Mouse (Mus musculus) embryo, embryonic 10.5 days (tissue): ENCODE measurements around the gene Phtf2.
A peak's percentile ranks its signal among the peaks of the same experiment; 100 is the strongest.
"Not testable (repeated sequence)": the region's sequence is repeated elsewhere in the genome, so short reads cannot be mapped to it uniquely, and the experiment has no call there.

Experiments used
- DNase-seq: peaks from one replicate; pipeline ENCODE4 v3.0.0-alpha.2; 2015; ENCODE audit warnings: low spot score

Phtf2 gene

DNA sequence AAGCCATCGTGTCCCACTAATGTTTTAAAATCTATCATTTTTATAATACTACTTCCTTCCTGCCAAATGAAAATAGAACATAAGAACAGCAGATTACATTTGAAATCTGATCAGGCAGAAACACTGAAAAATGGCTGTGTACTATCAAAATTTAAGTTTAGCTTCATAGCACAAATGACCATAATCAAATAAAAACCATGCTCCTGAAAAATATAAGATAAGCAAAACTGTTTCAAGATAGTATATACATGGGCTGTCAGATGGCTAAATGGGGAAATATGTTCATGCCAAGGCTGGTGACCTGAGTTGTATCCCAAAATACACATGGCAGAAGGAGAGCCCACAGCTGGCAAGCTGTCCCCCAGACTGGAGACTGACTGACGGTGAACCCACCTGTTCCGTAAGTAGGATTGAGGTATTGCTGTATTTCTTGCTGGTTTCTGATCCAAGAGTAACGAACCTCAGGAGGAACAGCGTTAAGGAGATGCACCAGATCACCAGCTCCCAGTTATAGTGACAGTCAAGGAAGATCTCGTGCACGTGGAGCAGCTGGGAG is 116.5 kb downstream of the Phtf2 start:
- DNase-seq, result no peak

DNA sequence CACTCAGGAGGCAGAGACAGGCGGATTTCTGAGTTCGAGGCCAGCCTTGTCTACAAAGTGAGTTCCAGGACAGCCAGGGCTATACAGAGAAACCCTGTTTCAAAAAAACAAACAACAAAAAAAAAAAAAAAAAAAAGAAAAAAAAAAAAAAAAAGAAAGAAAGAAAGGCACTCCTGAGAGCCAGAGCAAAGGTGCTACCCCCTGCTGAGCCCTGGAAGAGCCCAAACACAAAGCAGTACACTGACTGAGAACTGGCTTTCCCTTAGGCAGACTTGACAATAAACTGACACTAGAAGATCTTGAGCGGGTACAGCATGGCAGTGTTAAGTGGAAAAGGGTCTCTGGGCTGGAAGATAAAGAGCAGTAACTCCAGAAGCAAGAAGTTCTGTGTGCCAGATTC is 119.5 kb downstream of the Phtf2 start:
- DNase-seq, result not testable (repeated sequence)

DNA sequence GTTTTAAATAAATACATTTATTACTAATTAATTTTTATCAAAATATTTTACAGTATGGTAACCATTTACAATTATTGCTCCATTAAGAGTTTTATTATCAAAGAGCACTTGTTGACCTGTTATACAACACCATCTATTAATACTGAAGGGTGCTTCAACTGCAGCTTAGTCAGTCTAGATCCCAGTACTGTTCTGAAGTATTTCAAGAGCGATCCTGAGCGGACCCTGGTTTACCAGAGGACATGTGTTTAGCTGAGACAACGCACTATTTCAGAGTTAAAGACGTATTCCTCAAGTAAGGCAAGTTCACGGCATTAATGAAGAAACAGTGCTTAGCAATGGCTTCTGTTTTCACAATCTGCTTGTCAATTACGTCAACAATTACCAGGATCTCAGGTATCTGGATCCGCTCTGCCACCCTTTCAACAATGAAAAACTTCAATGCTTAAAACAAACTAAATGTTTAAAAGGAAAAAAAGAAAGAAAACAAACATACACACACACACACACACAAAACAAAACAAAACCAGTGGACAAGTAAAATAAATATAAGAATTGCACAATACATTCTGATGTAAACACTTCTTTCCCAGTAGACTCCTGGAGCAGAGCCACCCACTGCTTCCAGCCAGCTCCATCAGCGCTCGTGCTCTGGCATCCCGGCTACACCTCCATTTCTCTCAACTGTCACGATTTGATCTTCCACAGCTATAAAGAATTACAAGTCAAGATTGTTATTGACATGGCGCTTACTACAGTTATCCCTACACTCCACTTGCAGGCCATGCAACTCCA is 121.4 kb downstream of the Phtf2 start:
- no peak for DNase-seq

DNA sequence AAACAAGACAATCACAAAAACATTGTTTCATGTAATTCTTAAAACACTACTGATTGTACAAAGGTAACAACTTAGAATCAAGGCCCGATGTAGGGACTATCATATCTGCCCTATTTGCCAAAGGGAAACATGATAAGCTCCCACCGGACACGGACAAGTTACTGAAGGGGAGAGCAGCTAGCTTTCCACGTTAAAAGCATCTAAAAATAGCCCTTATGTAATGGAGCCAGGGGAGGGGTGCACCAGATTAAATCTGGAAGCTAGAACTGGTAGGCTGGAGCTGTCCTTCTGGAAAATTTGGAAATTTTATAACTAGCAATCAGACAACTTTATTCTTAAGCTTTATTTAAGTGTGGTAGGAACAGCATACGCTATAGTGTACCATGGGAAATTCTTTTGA is 122.2 kb downstream of the Phtf2 start:
- DNase-seq, result no peak

DNA sequence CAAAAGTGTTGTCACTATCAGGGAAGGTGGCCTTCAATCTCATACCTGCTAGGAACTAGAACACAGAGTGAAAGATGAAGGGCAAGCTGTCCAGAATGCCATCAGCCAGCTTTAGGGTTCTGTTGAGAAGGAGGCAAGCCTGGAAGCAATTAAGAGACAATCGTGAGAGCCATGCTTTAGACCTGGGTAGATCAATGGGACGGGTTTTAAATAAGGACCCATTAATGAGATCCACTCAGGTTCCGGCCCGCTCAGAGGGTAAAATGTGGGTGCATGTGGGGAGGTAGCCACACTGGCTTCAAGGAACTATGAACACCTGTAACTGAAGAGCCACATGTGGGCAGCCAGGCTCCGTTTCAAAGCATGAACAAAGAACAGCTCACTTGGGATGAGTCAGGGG is 128.0 kb downstream of the Phtf2 start:
- no peak for DNase-seq

DNA sequence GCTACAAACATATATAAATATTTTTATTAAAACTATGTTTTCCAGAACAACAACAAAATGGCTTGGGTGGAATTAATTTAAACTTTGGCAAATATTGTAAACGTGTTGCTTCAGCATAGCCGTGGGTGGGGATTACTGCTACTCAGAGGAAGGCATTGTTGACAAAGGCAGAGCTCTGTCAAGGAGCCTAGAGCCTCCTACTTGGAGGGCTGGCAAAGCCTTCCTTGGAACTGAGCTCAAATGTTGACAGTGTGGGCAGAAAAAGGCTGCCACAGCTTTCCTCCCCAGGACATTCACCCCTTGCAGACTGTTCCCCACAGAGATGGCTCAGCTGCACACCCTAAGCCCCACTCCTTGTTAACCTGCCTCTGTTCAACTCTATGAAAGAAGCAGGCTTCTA is 128.8 kb downstream of the Phtf2 start:
- no peak for DNase-seq

DNA sequence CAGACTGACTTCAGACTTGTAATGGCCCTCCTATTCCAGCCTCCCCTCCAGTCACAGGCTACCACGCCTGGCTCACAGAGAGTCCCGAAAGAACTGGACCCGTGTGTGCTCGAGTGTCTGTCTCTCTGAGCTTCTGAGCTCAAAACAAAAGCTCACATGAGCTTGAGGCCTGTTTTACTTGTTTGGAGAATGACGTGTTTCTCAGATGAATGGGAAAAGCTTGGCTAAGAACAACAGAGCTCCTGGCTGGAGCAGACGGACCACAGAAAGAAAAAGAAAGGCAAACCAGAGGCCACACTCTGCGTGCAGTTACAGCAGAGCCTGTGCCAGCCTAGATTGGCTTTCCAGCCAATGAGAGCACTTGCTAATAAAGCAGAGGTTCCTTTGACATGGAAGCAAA is 130.2 kb downstream of the Phtf2 start:
- peak; percentile 15 for DNase-seq

DNA sequence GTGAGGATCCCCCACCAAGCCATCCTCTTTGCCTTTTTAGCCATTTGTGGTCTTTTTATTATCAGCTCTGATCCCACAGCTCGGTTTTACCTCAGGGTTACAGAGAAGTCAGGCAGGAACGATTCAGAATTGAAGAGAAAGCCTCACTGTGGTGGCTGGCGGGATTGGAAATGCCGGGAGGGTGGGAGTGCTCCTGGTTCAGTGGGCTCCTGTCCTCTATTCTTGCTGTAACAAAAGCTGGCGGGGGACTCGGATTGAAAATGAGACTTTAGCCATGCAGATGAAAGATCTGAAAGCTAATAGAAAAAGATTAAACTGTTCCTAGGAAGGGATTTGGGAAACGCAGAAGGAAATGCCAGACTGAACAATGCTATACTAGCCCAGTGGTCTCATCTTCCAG is 130.9 kb downstream of the Phtf2 start:
- DNase-seq, result no peak

DNA sequence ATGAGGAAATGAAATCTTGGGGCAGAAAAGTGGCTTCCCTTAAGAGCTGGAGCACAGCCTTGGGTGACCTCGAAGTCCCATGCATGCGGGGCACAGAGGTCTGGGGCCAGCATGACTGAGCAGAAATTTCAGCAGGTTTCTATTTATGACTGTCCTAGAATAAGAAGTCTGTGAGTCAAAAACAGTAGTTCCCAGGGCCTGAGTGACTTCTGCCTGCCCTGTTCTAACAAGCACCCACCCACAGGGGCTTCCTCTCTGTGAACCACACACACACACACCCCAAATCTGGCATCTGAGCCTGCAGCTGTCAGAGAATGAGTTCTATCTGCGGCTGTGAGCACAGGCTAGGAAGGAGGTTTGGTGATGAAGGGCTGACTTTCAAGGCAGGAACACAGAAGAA is 132.4 kb downstream of the Phtf2 start:
- DNase-seq, result no peak

DNA sequence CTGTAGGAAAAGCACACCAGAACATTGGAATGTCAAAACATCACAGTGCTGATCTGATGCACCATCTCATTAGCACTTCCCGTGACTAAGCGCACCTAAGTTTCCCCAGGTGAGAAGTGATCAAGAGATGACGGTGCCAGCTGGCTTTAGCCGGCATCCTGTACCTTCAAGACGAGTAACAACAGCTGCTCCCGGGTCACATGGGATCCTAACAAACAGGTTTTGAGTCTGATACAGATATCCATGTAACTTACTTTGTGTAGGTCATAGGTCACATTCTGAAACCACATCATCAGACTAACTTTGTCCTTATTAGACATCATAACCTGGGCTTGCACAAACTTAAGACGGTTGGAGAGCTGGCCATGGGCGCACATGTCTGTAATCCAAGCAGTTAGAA is 133.1 kb downstream of the Phtf2 start:
- no peak for DNase-seq

DNA sequence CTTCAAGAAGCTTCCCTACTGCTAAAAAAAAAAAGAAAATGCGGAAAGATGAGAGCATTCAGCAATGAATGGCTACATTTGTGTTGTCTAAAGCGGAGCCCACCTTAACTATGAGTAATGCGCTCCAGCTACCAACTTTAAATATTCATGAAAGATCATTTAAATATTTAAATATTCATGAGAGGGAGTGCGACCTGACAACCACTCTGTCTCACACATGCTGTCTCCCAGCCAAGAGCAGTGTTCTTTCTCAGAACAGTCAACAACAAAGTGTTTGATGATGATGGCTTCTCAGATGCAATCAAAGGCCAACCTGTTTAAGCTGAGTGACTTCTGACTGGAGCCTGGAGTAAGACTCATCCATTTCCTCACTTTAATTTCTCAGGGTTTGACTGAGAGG is 133.8 kb downstream of the Phtf2 start:
- DNase-seq, result no peak

DNA sequence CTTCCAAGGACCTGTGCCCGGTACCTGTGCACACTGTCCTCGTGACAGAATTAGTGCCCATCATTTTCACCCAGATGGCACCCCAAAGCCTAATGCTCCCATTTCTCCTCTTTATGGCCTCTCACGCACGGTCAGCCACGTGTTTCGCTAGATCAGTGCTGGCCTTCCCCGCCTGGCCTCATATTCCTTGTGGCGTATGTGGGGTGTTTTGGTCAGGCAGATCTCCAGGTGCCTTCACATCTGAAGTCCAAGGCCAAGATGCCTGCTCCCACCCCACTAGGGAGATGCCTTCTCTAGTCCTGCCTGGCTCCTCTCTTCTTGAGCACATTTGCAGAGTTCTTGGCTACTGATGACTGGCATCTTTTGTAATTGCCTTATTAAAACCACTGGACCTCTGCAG is 140.0 kb downstream of the Phtf2 start:
- DNase-seq, result no peak

DNA sequence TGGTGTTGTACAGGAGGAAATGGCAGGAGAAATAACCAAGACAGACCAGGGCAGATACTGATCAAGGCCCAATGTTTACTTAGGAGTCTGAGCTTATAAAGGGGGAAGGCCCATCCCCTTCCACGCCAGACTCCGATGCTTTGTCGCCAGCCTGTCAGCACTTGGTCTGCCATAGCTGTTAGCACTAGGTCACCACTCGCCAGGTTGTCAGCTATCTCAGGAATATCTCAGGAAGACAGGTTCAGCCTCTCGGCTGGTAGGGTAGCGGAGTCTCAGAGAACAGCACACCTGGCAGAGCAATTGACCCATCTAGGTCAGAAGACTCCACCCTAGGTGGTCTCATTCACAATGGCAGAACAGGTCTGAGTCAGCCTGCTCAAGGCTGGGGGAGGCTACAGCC is 140.7 kb downstream of the Phtf2 start:
- no peak for DNase-seq

DNA sequence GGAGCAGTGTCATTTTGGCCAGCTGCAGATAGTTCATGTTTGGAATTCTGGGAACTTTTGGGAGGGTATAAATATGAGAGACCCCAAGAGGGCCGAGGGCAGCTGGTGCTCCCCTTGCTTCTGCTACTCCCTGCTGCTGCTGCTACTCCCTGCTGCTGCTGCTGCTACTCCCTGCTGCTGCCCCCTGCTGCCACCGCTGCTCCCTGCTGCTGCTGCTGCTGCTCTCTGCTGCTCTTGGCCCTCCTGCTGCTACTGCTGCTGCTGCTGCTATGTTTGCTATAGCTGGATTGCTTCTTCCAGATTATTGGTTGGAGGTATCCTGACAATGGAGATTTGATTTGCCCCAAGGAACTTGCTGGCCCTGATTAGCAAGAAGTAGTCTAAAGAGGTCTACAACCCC is 143.1 kb downstream of the Phtf2 start:
- DNase-seq, result no peak

DNA sequence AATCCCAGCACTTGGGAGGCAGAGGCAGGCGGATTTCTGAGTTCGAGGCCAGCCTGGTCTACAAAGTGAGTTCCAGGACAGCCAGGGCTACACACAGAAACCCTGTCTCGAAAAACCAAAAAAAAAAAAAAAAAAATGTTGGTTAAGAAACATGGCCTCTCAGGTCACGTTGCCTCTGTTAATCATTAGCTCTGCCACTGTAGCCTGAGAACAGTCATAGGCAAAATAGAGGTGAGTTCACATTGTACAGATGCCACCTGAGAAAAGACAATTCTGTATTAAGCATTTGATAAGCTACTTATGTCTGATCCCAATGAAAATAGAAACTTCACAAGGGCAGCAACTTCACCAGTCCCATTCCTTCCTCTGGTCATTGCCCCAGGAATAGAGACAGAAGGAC is 158.7 kb downstream of the Phtf2 start:
- not testable (repeated sequence) for DNase-seq

DNA sequence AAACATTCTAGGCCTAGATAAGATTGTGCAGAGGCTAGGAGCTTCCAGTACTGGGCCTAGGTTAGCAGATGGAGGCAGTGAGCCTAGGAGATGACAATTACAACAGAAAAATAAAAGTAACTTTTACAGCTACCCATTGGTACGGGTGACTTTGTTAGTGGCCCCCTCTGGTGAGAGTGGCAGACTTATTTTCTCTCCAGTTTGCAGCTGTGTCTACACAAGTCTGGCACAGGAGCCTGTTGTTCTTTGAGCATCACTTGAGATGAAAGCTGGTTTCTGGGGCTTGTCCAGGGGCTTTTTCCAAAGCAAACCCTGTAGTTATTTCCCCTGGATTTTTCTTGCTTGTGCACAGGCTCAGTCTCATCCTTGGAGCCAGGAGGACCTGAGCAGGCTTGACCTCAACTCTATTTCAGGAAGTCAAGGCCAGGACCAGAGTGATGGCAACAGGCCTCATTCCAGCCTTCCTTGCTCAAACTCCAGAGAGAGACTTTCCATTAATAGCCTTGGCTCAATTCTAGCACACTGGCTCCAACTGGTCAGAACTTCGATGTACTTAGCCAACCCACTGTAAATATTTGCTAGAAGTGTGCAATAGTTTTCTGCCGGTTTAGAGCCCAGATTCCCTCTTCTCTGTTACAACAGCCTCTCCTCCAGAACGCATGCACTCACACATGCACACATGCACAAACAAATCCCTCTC is 161.6 kb downstream of the Phtf2 start:
- no peak for DNase-seq

DNA sequence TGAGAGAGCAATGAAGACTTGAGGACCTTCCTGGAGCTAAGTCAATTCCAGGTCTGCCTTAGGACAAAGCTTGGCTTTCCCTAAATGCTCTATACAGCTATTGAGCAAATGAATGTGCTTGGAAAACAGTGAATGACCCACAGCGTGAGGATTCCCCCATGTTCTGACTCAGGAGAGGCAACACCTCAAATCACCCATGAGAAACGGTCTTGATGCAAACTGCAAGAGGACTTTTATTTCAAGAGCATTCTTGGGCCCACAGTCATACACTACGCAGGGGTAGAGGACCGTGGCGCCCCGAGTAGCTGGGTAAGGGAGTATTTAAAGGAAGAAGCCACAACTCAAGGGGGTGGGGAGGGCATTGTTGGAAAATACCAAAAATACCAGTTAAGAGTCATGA is 165.9 kb downstream of the Phtf2 start:
- not testable (repeated sequence) for DNase-seq

DNA sequence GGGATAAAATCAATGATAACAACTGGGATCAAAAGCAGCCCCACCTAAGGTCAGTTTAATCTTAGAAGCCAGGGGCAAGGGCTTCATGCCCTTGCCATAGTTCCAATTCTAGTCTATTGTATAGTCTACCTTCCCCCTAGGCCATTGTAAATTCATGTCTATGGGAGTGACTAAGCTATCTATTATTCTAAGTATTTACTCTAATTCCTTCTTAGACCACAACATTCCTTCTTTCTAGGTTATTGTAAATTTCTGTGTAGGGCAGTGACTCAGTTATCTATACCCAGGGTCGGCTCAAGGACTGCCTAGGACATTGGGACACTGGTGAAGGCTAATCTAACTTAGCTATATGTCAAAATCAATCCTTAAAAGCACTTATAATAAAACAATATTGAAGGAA is 167.3 kb downstream of the Phtf2 start:
- DNase-seq, result not testable (repeated sequence)

DNA sequence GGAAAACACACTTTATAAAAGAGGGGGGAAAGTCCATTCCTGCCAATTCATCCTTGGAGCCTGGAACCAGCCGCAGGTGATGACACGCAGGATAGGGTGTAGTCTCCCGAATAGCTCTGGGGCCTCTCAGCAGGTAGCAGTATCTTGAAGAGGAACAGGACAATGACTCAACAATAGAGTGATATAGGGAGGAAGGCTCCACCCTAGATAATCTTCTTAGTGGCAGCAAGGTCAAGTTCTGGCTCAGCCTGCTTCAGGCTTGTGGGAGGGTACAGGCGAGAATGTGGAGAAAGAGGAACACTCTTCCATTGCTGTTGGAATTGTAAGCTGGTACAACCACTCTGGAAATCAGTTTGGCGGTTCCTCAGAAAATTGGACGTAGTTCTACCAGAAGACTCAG is 171.1 kb downstream of the Phtf2 start:
- DNase-seq, result not testable (repeated sequence)
